Mouse (Mus musculus): Measurements from ENCODE around the gene Frs3.

Gene Frs3

DNA sequence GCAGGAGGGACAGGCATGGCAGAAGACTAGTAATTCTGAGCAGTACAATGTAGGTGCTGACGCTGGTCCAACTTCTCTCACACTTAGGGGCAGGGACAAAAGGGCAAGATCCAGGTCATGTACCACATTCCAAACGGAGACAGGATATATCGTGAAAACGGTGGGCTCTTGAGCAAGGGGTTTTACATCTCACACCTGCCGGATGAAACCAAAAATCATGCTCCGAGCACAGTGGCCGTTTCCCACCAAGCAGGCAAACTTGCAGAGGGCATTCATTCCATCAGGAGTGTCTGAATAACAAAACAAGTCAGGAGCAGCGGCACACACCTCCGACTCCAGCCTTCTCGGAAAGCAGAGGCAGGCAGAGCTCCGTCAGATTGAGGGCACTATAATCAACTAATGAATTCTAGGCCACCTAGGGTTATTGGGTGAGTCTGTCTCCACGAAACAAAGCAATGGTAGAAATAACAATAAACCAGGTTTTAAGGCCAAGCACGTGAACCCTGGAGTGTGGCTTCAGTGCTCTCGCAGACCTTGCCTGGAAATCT is 46.8 kb downstream of the Frs3 start:
- no peak for DNase-seq (ENCODE audit: low spot score)

DNA sequence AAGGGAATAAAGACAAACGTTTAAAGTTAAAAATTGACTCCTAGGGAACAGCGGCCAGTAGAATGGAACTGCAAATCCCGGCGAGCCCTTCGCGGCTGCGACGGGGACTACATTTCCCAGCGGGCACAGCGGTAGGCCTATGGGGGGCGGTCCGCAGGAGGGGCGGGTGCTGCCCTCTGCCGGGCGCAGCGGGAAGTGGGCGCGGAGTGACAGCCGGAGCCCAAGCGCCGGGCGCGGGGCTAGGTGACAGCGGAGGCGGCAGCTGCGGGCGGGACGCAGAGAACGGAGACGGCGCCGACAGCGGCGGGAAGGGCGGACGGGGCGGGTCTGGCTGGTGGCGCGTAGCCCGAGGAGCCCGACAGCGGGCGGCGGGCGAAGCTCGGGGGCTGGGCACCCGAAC is 48.0 kb downstream of the Frs3 start, which contains the start of gene Tfeb:
Gene Tfeb (plus strand): TSS at position 175 of the 400 bp plus-strand sequence.
- peak; percentile 98 for DNase-seq (ENCODE audit: low spot score)

DNA sequence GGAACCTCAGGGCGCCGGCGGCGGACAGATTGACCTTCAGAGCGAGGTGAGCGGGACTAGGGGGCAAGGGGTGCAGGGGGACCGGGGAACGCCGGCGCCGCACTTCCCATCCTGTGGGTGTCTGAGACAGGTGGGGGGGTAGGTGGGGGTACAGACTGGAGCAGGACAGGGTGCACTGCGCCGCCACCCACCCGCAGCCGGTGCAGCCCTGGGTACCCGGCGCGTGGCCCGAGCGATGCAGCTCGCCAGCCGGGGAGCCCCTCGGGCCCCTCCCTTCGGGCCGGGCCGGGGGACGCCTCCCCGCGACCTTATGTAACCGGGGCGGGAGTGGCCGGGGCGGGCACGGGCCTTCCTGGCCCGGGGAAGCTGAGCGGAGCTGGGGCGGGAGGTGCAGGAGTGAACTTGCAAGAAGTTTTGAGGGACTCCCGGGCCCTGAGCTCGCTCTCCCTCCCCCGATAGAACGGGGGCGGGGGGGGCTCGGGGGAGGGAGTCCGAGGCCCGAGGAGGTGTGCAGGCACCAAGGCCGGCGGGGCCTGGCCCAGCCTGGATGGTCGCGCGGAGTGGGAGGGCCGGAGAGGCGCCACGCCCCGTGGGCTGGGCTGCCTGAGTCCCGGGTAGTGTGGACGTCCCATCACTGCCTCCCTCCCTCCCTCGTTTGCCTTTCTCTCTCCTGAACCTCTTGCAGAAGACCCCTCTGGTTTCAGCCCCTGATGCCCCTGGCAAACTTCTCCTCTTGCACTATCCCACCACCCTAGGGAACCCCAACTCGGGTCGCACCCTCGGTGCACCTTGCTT is 48.6 kb downstream of the Frs3 start:
- DNase-seq (ENCODE audit: low spot score) = peak; percentile 90

DNA sequence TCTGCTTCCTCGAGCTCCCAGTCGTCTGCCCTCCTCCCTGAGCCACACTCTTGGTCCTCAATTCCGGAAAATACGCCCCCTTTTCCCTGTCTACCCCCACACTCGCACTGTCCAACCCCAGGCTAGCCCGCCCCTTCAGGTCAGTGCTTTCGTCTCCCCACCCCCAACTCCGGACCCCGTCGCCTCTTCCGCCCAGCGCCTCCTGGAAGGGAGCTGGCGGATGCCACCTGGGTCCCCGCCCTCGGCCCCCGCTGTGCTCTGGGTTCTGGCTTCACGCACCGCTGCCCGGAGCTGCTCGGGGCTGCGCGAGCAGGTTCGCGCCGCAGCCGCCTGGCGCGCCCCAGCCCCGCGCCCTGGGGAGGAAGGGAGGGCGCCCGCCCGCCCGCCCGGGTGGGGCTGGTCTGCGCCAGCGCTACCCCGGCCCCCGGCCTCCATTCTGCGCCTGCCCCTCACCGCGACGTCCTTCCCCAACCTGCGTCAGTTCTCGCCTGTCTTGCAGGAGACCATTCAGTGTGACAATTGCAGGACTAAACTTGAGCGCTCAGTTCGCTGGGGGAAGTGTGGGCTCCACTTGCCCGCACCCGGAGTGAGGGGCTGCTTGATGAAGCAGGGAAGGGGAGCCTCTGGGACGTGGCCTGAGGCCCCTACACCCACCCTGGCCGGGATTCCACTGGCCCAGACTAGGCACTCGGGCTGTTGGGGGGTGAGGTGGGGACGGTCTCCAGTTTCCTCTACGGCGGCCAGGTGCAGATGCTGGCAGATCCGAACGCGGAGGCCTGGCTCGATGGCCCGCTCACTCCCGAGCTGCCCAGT is 49.4 kb downstream of the Frs3 start:
- DNase-seq (ENCODE audit: low spot score) = peak; percentile 88

DNA sequence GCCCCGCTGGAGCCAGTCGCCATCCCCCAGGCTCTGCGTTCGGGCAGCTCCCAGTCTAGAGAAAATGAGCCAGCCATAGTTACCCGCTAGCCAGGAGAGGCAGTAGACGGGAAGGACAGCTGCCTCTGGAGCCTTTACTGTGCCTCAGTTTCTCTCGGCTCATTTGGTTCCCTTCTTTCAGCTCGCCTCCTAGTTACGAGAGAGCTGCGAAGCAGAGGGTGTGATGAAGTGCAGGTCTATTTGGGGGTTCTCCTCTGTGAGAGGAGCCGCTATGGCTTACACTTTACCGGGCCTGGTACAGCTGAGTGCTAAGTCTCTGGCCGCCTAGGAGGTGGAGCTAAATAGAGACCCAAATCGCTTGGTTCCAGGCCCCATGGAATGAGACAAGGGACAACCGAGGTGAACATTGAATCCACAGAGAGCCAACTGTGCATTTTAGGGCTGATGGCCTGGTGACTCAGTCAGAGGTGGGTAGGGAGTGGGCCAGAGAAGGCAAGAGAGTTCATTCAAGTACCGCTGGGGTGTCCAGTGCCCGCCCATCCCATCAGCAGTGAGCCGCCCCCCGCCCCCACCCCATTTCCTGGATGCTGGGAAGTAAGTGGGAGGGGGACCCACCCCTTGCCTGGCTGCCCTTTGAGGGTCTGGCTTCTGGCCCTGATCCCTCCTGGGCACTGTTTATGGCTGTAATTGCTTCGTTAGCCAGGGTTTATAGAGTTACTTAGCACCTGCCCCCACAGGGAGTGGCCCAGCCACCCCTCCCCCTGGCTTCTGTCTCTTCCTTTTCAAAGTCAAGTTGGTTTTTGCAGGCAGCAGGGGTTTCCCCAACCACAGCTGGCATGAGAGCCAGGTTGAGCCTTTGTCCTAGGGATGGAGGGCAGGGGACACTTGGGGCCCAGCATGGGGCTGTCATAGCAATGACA is 50.3 kb downstream of the Frs3 start:
- DNase-seq (ENCODE audit: low spot score) = peak; percentile 71

DNA sequence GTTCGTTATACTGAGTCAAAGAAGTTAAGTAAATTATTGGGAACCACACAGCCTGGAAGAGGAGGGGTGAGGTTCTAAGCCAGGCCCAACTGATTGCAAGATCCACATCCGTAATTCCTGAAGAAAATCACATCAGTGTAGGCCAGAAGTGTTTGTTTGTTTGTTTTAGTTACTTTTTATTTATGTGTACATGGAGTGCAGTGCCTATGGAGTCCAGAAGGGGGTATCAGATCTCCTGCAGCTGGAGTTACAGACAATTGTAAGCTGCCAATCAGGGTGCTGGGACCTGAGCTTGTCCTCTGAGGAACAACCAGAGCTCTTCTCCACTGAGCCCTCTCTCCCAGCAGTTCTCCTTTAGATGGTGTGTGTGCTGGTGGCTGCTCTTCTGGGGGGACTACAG is 51.4 kb downstream of the Frs3 start:
- no peak for DNase-seq (ENCODE audit: low spot score)

DNA sequence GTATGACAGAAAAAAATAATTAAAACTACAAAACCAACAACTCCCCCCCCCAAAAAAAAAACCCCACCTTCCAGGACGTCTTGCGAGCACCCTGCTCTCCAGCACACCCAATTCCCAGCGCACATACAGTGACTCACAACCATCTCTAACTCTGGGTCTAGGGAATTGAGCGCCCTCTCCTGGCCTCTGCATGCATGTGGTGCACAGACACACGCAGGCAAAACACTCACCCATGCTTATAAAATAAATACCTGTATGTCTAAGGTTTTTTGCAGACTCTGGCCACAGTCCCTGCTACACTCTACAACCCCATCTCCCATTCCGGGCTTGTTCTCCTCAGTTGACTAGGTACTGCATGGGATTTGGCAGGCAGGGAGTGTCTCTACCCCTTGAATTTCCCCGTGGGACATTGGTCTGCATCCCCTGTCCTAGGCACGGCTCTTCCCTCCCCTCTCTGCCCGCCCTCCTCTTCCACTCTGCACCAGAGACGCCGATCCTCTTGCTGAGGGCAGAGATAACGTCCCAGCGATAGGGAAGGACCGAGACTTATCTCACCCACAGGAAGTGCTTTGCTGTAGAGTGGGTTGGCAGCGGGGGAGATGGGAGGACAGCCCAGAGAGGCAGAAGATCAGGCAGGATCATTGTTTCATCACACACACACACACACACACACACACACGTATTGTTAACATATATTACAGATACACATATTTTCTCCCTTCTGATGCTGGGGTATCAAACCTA is 54.3 kb downstream of the Frs3 start:
- DNase-seq (ENCODE audit: low spot score) = no peak

DNA sequence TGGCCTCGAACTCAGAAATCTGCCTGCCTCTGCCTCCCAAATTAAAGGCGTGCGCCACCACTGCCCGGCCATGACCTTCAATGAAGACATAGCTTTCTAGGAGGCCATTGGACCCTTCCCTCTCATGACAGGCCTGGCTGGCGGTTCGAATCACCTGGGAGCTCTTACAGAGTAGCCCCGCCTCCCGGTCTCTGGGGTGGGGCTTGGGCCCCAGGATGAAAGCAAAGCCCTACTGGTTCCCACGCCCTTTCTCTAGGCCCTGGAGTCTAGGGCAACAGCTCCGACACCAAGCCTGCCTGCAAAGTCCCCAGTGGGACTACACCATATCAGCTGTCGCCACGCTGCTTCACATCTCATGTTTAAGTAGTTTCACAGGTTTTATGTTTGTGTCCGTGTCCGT is 55.3 kb downstream of the Frs3 start:
- DNase-seq (ENCODE audit: low spot score) = no peak

DNA sequence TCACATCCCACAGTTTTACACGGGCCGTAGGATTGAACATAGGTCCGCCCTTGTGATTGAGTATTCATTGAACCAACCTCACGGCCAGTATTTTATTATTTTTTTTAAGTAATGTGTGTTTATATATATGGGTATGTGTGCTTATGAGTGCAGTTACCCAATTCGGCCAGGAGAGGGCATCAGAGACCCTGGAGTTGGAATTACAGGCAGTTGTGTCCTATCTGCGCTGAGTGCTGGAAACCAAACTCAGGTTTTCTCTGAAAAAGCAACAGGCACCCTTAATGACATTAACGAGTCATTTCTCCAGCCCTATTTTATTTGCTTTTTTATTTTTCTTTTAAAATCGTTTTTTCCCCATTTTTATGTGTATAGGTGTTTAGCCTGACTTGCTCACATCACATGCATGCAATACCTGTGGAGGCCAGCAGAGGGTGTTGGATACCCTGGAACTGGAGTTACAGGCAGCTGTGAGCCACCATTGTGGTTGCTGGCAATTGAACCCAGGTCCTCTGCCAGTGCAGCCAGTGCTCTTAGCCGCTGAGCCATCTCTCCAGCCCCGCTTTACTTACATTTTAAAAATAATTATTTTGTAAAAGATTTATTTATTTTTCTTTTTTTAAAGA is 56.0 kb downstream of the Frs3 start:
- DNase-seq (ENCODE audit: low spot score) = no peak

DNA sequence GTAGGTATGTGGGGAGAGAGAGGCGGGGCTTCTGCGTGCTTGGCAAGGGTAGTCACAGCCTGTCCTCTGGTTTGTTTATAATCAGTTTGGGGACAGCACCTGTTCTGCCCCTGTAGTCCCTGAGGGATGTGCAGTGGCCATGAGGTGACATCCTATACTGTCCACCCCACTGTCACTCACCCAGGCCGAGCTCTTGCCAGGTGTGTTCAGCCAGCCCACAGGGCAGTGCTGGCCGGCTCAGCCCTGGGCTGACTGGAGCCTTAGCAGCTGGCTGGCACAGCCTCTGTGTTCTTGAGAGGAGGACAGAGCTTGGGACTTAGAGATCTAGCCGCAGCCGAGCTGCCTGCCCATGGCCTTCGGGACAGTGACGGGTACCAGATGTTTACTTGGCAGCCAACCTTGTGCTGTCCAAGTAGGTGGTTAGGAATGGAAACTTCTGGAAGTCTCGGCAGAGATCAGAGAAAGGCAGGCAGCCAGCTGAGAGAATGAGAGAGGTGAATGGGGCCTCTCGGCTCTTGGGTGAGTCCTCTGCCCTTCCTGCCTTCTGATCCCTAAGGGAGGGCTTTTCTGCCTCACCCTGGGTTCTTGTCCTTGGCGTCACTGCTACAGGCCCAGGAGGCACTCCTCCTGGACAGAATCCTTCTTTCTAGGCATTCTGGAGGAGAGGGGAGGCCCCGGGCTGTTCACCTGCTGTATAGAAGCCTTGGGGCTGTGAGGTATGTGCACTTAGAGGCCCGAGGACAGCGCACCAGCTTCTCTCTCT is 60.1 kb downstream of the Frs3 start:
- DNase-seq (ENCODE audit: low spot score) = peak; percentile 57

DNA sequence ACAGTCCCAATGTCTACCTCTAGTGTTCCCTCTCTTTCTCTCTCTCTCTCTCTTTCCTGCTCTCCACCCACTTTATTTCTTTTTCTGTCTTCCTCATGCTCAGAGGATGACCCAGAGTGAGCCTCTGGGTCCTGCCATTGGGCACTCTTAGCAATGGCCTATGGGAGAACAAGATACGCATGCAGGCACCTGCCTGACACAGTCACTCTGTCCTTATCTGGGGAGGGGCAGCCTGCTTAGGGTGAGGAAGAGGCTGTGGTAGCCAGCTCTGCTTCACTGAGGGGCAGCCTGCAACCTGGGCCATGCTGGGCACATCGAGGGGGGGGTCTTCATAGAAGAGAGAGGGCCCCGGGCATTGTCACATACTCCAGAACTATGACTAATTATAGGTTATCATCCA is 60.8 kb downstream of the Frs3 start:
- no peak for DNase-seq (ENCODE audit: low spot score)

DNA sequence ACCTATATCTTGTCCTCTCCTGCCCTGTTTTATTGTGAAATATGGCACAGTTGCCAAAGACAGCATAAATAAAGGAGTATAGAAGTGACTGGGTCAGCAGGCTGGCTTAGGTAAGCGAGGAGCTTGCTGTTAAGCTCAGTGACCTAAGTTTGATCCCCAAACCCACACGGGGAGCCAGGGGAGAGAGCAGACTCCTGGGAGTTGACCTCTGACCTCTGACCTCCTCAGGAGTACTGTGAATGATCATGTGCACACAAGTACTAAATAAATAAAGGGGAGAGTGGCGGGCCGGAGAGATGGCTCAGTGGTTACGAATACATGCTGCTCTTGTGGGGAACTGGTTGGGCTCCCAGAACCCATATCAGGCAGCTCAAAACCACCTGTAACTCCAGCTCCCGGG is 61.3 kb downstream of the Frs3 start:
- no peak for DNase-seq (ENCODE audit: low spot score)

DNA sequence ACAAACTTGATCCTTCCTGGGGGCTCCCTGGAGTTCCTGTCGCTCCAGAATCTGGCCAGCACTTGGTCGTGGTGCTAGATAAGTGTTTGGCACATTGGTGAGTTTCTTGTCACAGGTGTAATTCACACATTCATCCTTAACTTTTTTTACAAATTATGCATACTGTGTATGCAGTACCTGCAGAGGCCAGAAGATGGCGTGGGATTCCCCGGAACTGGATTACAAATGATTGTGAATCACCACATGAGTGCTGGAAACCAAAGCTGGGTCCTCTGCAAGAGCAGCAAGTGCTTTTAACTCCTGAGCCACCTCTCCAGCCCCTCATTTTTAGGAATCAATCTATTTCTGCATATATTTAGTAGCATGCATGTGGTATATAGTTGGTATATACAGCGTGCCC is 63.0 kb downstream of the Frs3 start:
- DNase-seq (ENCODE audit: low spot score) = no peak

DNA sequence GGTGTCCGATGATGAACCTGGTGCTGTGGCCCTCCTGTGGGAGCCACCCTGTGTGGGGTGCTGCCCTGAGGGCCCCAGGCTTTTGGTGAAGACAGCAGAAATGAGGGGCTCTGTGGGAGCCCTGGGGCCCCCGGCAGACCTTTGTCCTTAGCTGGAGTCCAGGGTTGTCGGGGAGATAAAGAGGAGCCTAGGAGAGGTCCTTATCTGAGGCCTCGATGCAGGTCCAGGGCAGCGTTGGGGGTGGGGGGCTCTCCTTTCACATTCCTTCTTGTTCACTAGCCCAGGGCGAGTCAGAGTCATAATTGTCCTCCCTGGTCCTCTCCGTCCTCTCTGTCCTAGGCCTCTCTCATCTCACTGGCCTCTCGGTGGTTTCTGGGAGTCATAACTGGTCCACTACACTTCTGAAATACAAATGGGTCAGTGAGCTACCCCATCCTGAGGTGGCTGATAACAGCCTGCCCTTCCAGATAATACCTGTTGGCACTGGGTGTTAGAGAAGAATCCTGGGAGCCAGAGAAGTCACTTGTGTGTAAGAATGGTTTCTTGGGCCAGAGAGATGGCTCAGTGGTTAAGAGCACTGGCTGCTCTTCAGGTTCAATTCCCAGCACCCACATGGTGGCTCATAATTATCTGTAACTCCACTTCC is 64.4 kb downstream of the Frs3 start:
- no peak for DNase-seq (ENCODE audit: low spot score)
